Mouse (Mus musculus): Measurements from ENCODE around the gene Abtb1. TPM values are rescaled to one million over a fixed set of nuclear protein-coding genes. Genes with fewer than 3 reads are reported as not detected.

Abtb1 gene
- polyA plus RNA-seq, 1 experiment = 239 TPM

DNA sequence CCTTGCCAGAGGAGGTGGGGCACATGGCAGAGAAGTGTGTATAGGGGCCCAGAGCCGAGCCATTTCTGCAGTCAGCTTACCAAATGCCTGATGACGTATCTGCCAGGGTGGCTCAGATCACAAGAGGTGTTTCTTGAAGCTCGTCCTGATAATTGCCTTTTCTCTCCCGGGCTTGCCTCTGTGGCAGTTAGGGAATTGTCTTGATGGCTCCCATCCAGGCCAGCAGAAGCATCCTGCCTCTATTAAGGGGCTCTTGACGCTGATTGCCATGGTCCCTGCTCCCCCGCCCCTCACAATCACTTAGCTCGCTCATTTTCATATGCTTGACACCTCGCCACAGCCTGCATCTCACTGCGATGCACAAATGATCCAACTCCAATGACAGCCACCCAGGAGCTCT lies 50.5 kb downstream of the Abtb1 start:
- WGBS = 84% methylated on average over 9 of the region's 9 CpGs
- Histone ChIP-seq H3K36me3 (ENCODE audit: control insufficient read depth, insufficient read depth, low read length) (no peaks in the 10 kb centered on the region), H3K27ac (ENCODE audit: control insufficient read depth, insufficient read depth, low read length) (no peak overlapping the region), H3K27me3 (ENCODE audit: control insufficient read depth, insufficient read depth, low read length) (no peaks in the 10 kb centered on the region), H3K4me1 (replicated peaks; ENCODE audit: control insufficient read depth, insufficient read depth, low read length) (no peaks in the 10 kb centered on the region), H3K4me3 (ENCODE audit: control insufficient read depth, insufficient read depth, low read length) (no peak overlapping the region)
- DNase-seq = no peak
- TF ChIP-seq CTCF (IDR thresholded peaks at IDR 0.05; ENCODE audit: borderline replicate concordance, control insufficient read depth, extremely low read depth, insufficient read depth, low read length, poor library complexity) = no peak
- no peak for TF ChIP-seq POLR2A (IDR thresholded peaks at IDR 0.05; ENCODE audit: control insufficient read depth, extremely low read depth, insufficient read depth, low read length, poor library complexity)

DNA sequence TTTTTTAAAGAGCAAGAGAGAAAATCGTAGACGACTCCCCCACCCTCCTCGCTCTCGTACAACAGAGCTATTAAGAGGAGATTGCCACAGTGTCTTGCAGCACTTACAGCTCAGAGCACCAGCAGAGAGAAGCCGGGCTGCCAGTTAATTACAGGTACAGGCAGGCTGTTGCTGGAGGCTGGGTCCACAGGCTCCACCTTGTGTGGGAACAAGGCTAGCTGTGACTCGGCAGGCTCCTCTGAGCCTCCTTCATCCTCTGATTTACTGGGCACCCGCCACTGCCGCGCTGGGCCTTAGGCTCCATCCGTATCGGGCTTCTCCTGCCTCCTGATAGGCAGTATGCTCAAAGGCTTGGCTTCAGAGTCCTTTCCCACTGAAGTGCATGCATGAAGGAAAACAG lies 53.6 kb downstream of the Abtb1 start:
- H3K4me3 ChIP-seq (ENCODE audit: control insufficient read depth, insufficient read depth, low read length) = no peak overlapping the region
- H3K27me3 ChIP-seq (ENCODE audit: control insufficient read depth, insufficient read depth, low read length) = no peaks in the 10 kb centered on the region
- 86% methylated on average over 11 of the region's 11 CpGs for WGBS
- H3K4me1 ChIP-seq (replicated peaks; ENCODE audit: control insufficient read depth, insufficient read depth, low read length) = peaks cover 5% of the 10 kb centered on the region; the same call in 1 of the 2 replicates
- no peaks in the 10 kb centered on the region for H3K36me3 ChIP-seq (ENCODE audit: control insufficient read depth, insufficient read depth, low read length)
- no peak overlapping the region for H3K27ac ChIP-seq (ENCODE audit: control insufficient read depth, insufficient read depth, low read length)
- no peak for DNase-seq
- TF ChIP-seq POLR2A (IDR thresholded peaks at IDR 0.05; ENCODE audit: control insufficient read depth, extremely low read depth, insufficient read depth, low read length, poor library complexity) = no peak

DNA sequence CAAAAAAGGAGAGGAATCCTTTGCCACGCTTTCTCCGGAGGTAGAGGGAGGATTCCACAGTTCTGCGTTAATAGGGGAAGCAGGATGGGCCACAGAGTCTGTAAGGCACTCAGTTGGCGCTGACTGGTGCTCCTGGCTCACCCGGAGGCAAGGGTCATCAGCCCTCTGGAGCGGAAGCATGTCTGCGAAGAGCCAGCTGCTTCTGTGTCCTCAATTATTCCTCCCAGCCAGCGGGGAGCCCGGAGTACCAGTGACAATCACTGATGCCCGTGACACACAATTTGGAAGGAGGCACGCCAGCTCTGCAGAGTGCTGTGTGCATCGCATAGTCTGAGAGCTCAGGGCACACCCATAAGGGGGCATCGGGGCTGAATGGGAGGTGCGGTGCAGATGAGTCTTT lies 54.3 kb downstream of the Abtb1 start:
- 95% methylated on average over 14 of the region's 14 CpGs for WGBS
- H3K27me3 ChIP-seq (ENCODE audit: control insufficient read depth, insufficient read depth, low read length) = no peaks in the 10 kb centered on the region

GRCm38 (mm10) chr6:88786732-88787445 lies 54.9 kb downstream of the Abtb1 start:
- TF ChIP-seq POLR2A (IDR thresholded peaks at IDR 0.05; ENCODE audit: control insufficient read depth, extremely low read depth, insufficient read depth, low read length, poor library complexity) = no peak
- TF ChIP-seq CTCF (IDR thresholded peaks at IDR 0.05; ENCODE audit: borderline replicate concordance, control insufficient read depth, extremely low read depth, insufficient read depth, low read length, poor library complexity) = no peak
- Histone ChIP-seq H3K36me3 (ENCODE audit: control insufficient read depth, insufficient read depth, low read length) (no peaks in the 10 kb centered on the region), H3K4me1 (replicated peaks; ENCODE audit: control insufficient read depth, insufficient read depth, low read length) (peaks cover 5% of the 10 kb centered on the region; the same call in 1 of the 2 replicates), H3K27me3 (ENCODE audit: control insufficient read depth, insufficient read depth, low read length) (no peaks in the 10 kb centered on the region), H3K27ac (ENCODE audit: control insufficient read depth, insufficient read depth, low read length) (no peak overlapping the region), H3K4me3 (ENCODE audit: control insufficient read depth, insufficient read depth, low read length) (no peak overlapping the region)
- no peak for DNase-seq
- WGBS = 94% methylated on average over 15 of the region's 15 CpGs

More for the DNA sequence above, 54.3 kb downstream of the Abtb1 start:
- Histone ChIP-seq H3K36me3 (ENCODE audit: control insufficient read depth, insufficient read depth, low read length) (no peaks in the 10 kb centered on the region), H3K4me1 (replicated peaks; ENCODE audit: control insufficient read depth, insufficient read depth, low read length) (peaks cover 5% of the 10 kb centered on the region; the same call in 1 of the 2 replicates), H3K4me3 (ENCODE audit: control insufficient read depth, insufficient read depth, low read length) (no peak overlapping the region), H3K27ac (ENCODE audit: control insufficient read depth, insufficient read depth, low read length) (no peak overlapping the region)
- DNase-seq = no peak
- TF ChIP-seq CTCF (IDR thresholded peaks at IDR 0.05; ENCODE audit: borderline replicate concordance, control insufficient read depth, extremely low read depth, insufficient read depth, low read length, poor library complexity) (no peak), POLR2A (IDR thresholded peaks at IDR 0.05; ENCODE audit: control insufficient read depth, extremely low read depth, insufficient read depth, low read length, poor library complexity) (no peak)

Other genes starting within 250 kb of the Abtb1 start
- 0.06 and 1.1 TPM in 2 replicates for gene Kbtbd12, start 204.0 kb downstream of the Abtb1 start, polyA plus RNA-seq (2012; rRNA removed)
- gene Mgll, start 117.6 kb downstream of the Abtb1 start, polyA plus RNA-seq (2012; rRNA removed) = 60.3 and 61.4 TPM in 2 replicates
- 95.8 and 100.0 TPM in 2 replicates for gene Podxl2, start 33.1 kb upstream of the Abtb1 start, polyA plus RNA-seq (2012; rRNA removed)
- gene Mcm2, start 56.8 kb upstream of the Abtb1 start, polyA plus RNA-seq (2012; rRNA removed) = 169 and 232 TPM in 2 replicates
- gene Tpra1, start 60.3 kb upstream of the Abtb1 start, polyA plus RNA-seq (2012; rRNA removed) = 300 and 366 TPM in 2 replicates

Measured in thymus, adult 2 months (tissue).